Mouse (Mus musculus): ENCODE data around the gene Mtmr4.

The Mtmr4 gene

DNA sequence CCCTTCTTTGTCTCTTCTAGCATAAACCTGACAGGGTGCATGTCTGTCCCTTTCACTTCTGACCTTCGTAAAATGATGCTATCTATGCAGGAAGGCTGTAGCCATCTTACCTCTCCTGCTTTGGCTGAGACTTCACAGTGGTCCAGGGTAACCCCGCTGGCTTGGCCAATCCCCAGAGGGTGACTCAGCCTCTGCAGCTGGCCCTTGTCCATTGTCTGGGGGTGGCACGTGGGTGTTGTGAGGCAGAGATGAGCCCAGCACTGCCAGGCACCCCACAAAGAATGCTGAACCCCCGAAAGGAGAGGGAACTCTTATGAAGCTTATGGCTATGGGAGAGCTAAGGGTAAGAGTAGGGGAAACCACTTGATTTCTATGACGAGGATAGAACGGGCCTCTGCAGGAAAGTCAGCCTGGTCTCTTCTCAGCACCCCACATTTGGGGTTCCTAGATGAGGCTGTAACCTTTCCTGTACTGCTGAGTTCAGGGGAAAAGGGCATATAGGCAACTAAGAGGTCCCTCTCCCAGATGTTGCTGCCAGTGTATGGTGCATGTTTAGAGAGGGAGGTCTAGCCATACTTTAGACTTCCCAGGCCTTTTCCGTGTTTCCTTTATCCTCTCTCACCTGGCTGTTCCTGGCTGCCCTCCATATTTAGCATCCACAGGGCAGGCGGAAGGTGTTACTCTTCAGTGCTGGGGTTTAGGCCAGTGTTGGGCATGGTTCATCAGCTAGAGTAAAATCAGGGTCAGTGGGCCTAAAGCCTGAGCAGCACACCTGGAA lies 9.8 kb upstream of the Mtmr4 start:
- DNase-seq (ENCODE audit: low spot score) = no peak

- no peak for DNase-seq (ENCODE audit: low spot score)
Observed at GRCm38 (mm10) chr11:87583291-87584034, 8.5 kb upstream of the Mtmr4 start.

DNA sequence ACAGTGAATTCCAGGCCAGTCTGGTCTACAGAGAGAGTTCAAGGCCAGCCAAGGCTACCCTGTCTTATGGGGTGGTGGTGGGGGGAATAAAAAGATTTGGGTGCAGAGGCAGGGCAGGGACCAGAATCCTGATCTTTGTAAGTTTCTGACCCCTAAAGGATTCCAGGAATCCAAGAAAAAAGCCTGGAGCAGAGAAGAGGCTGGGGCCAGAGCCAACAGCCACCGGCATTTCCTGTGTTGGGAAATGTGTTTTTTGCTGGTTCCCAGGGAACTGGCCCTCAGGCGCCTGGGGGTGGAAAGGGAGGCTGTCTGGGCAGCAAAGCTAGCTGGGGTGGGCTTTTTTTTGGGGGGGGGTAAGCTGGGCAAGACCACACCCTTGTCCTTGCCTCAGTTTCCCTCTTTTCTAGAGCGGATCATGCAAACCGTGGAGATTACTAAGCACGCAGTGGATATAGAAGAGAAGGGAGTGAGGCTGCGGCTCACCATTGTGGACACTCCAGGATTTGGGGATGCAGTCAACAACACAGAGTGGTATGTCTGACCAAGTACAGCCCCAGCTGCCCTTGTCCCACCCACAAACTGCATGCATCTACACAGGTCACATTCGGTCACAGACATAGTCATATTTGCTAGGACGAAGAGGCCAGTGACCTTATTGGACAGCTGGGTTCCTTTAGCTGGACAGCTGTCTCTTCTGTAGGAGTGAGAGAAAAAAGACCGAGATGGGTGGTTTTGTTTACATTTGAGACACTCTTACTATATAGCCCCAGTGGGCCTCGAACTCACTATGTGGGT lies 7.1 kb upstream of the Mtmr4 start:
- no peak for DNase-seq (ENCODE audit: low spot score)

- DNase-seq (ENCODE audit: low spot score) = no peak
Observed at GRCm38 (mm10) chr11:87587211-87587874, 4.6 kb upstream of the Mtmr4 start.

GRCm38 (mm10) chr11:87589605-87590004 lies 2.4 kb upstream of the Mtmr4 start:
- no peak for DNase-seq (ENCODE audit: low spot score)

DNA sequence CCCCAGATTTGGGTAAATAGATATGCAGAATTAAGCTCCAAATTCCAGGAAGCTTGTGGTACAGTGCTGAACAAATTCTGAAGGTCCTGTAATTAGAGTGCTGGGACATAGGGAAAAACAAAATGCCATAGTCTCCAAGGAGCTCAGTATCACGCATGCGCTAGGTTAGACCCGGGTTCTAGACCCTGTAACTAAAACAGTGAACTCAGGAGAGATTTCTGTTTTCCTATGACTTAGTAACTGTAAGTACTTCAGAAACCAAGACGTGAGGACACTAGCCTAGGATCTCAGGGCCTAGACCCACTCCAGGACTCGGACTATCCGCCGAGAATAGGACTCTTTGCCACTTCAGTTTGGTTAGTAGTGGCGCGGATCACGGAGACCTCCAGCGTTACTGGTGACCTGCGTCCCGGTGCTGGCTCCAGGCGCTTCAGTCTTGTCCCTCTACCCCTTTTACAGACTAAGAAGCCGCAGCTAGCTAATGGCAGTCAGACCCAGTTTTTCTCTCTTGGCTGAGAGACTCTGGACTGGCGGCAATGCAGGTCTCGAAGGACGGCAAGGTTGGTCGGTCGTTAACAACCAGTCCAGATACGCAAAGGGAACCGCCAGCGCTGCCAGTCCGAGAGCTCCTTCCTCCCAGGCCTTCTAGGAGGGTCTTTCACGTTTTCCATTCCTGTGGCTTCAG lies 979 bp upstream of the Mtmr4 start:
- no peak for DNase-seq (ENCODE audit: low spot score)

GRCm38 (mm10) chr11:87592354-87592695 lies 363 bp downstream of the Mtmr4 start:
- DNase-seq (ENCODE audit: low spot score) = no peak

- DNase-seq (ENCODE audit: low spot score) = no peak
Observed at GRCm38 (mm10) chr11:87592713-87593598, 994 bp downstream of the Mtmr4 start.

- DNase-seq (ENCODE audit: low spot score) = peak; percentile 55
Observed at GRCm38 (mm10) chr11:87595327-87595841, 3.4 kb downstream of the Mtmr4 start.

- DNase-seq (ENCODE audit: low spot score) = no peak
Observed at GRCm38 (mm10) chr11:87595976-87596375, 4.0 kb downstream of the Mtmr4 start.

DNA sequence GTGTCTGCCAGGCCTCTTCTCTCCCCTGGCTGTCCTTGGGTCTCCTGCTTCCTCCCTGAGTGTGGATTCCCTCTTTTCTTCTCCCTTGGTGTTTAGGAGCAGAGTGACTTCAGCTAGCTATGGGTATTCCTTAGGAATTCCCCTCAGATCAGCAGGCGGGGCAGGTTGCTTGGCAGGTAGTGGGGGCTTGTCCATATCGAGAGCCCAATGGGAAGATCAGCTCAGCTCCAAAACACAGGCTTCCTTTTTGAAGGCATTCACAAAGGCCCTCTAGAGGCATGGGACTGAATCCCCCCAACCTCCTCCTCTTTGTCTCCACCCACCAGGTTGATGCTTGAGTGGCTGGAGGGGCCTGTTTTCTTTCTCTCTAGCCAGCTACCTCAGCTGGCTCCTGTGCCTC lies 4.5 kb downstream of the Mtmr4 start:
- DNase-seq (ENCODE audit: low spot score) = no peak

DNA sequence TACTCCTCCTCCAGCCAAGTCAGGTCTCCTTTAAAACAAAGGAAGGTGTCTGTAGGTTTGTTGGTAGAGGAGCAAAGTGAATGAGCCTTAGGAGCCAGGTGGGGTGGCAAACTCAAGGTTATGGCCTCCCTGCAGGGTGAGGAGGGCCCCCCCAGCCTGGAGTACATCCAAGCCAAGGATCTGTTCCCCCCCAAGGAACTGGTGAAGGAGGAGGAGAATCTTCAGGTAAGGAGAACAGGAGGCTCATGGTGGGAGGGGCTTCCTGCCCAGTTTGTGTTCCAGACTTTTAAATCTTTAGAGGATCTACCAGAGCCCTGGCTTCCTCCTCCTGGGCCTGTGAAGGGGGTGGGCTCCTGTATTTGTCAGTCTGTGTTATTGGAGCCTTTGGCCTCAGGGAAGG lies 5.1 kb downstream of the Mtmr4 start:
- no peak for DNase-seq (ENCODE audit: low spot score)

GRCm38 (mm10) chr11:87599395-87600089 lies 7.6 kb downstream of the Mtmr4 start:
- DNase-seq (ENCODE audit: low spot score) = no peak

- no peak for DNase-seq (ENCODE audit: low spot score)
Observed at GRCm38 (mm10) chr11:87600322-87600853, 8.4 kb downstream of the Mtmr4 start.

DNA sequence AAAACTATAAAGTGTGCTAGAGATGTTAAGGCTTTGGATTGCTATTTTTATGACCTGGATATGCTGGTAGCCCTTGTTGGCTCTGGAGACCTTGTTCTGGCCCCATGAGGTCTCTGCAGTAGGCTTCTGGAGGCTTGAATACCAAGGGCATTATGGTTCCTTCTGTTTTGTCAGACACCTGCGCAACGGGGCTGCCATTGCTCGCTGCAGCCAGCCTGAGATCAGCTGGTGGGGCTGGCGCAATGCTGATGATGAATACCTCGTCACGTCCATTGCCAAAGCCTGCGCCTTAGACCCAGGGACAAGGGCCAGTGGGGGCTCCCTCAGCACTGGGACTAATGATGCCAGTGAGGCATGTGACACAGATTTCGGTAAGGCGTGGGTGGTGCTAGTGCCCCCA lies 10.3 kb downstream of the Mtmr4 start:
- DNase-seq (ENCODE audit: low spot score) = no peak

DNA sequence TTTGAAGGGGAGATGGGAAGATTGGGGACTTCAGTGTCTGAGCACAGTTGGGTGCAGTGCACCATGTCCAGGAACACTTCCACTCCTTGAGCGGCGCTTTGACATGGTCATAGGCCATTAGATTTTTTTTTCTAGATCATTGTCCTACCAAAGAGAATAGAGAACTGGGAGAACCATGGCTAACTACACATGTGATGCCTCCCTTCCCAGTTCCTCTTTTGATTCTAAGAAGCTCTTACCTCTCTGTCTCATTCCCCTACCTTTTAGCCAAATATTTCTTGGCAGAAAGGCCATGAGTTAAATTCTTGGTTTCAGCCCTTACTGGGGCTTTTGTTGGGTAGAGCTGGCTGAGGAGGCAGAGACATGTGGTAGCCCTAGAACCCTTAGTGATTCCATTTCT lies 11.6 kb downstream of the Mtmr4 start:
- DNase-seq (ENCODE audit: low spot score) = no peak

DNA sequence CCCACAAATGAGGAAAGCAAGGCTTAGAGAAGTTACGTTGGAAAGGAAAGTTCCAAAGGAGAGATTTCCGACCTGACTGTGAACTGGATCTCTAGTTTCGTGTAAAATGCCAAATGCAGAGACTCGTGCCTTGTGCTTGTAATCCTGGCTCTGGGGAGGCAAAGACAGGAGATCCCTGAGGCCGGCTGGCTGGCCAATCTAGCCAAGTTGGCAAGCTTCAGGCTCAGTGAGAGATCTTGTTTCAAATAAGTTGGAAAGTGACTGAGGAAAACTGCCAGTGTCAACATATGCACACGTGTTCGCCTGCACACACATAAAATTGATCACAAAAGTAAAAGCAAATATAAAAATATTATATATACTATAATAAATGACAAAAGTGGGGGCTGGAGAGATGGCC lies 17.3 kb downstream of the Mtmr4 start:
- DNase-seq (ENCODE audit: low spot score) = no peak

GRCm38 (mm10) chr11:87611547-87611946 lies 19.6 kb downstream of the Mtmr4 start:
- no peak for DNase-seq (ENCODE audit: low spot score)

DNA sequence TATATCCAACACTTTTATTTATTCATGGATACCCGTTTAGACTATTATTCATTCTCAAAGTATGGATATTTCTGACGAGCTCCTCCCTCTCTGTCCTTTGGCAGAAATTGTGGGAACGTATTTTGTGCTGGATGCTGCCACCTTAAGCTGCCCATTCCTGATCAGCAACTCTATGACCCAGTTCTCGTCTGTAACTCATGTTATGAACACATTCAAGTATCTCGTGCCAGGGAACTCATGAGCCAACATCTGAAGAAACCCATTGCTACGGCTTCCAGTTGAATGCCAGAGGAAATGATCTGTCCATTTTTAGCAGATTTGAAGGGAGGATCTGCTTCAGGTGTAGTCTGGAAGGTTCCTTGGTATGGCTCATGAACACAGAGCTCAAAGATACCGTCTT lies 22.0 kb downstream of the Mtmr4 start:
- no peak for DNase-seq (ENCODE audit: low spot score)

- no peak for DNase-seq (ENCODE audit: low spot score)
Observed at GRCm38 (mm10) chr11:87615551-87615950, 23.6 kb downstream of the Mtmr4 start.
